Mouse (Mus musculus): ENCODE data around the gene Nrg4. TPM values are rescaled to one million over a fixed set of nuclear protein-coding genes. Genes with fewer than 3 reads are reported as not detected.
"Not testable (repeated sequence)": the region's sequence is repeated elsewhere in the genome, so short reads cannot be mapped to it uniquely, and the experiment has no call there.

The Nrg4 gene
- polyA plus RNA-seq, 2 experiments from 2014 or later, result 3.6 to 3.9 TPM

GRCm38 (mm10) chr9:55313619-55314261, 12.9 kb downstream of the Nrg4 start:
- ATAC-seq, result no peak

GRCm38 (mm10) chr9:55311560-55311959, 15.1 kb downstream of the Nrg4 start:
- ATAC-seq, result no peak

GRCm38 (mm10) chr9:55308455-55308854, 18.2 kb downstream of the Nrg4 start:
- ATAC-seq, result no peak

GRCm38 (mm10) chr9:55307557-55307956, 19.1 kb downstream of the Nrg4 start:
- no peak for ATAC-seq

GRCm38 (mm10) chr9:55307066-55307465, 19.6 kb downstream of the Nrg4 start:
- no peak for ATAC-seq

GRCm38 (mm10) chr9:55296221-55296620, 30.4 kb downstream of the Nrg4 start:
- ATAC-seq, result no peak

GRCm38 (mm10) chr9:55291966-55292365, 34.7 kb downstream of the Nrg4 start:
- ATAC-seq, result no peak

- no peak for ATAC-seq
Observed at GRCm38 (mm10) chr9:55289475-55290198, 37.0 kb downstream of the Nrg4 start.

GRCm38 (mm10) chr9:55285197-55285596, 41.4 kb downstream of the Nrg4 start:
- ATAC-seq, result no peak

GRCm38 (mm10) chr9:55283516-55283915, 43.1 kb downstream of the Nrg4 start:
- no peak for ATAC-seq

- ATAC-seq, result no peak
Observed at GRCm38 (mm10) chr9:55279114-55279825, 47.4 kb downstream of the Nrg4 start.

GRCm38 (mm10) chr9:55277562-55277961, 49.1 kb downstream of the Nrg4 start:
- ATAC-seq, result no peak

GRCm38 (mm10) chr9:55273906-55274305, 52.7 kb downstream of the Nrg4 start:
- no peak for ATAC-seq

GRCm38 (mm10) chr9:55271960-55272560, 54.6 kb downstream of the Nrg4 start:
- no peak for ATAC-seq

- no peak for ATAC-seq
Observed at GRCm38 (mm10) chr9:55264356-55265302, 62.0 kb downstream of the Nrg4 start.

GRCm38 (mm10) chr9:55259741-55260140, 66.9 kb downstream of the Nrg4 start:
- no peak for ATAC-seq

GRCm38 (mm10) chr9:55257105-55257504, 69.5 kb downstream of the Nrg4 start:
- no peak for ATAC-seq

GRCm38 (mm10) chr9:55255604-55256003, 71.0 kb downstream of the Nrg4 start:
- no peak for ATAC-seq

- ATAC-seq, result no peak
Observed at GRCm38 (mm10) chr9:55255056-55255455, 71.6 kb downstream of the Nrg4 start.

GRCm38 (mm10) chr9:55253849-55254248, 72.8 kb downstream of the Nrg4 start:
- ATAC-seq, result no peak

- not testable (repeated sequence) for ATAC-seq
Observed at GRCm38 (mm10) chr9:55252097-55252496, 74.5 kb downstream of the Nrg4 start.

Measured in activated CD4-positive, CD25-positive, alpha-beta regulatory T cell, adult 4 months (primary cell).